Mouse (Mus musculus) kidney, embryonic 16.5 days (tissue): Measurements from ENCODE around the gene Chd5. TPM values are rescaled to one million over a fixed set of nuclear protein-coding genes. Genes with fewer than 3 reads are reported as not detected.

Source experiments
- ATAC-seq: fragments of 200-750 bp; cut with Nextera tagmentation; 2 replicates; pipeline ENCODE4 v1.8.0; 2017; ENCODE audit warnings: moderate TSS enrichment; ENCODE audit not compliant: low FRiP score, low TSS enrichment
- H3K27ac ChIP-seq: fragments of 300-500 bp; sonication (generic); 2 replicates; pipeline ENCODE4 v1.5.1; 2014; ENCODE audit warnings: low read length
- H3K27me3 ChIP-seq: fragments of 300-500 bp; sonication (generic); 2 replicates; pipeline ENCODE4 v1.6.1; 2014; ENCODE audit warnings: low read length, control low read depth, mixed read lengths; ENCODE audit not compliant: insufficient read depth
- H3K36me3 ChIP-seq: fragments of 300-500 bp; sonication (generic); 2 replicates; pipeline ENCODE4 v1.6.1; 2014; ENCODE audit warnings: low read length, control low read depth, mixed read lengths; ENCODE audit not compliant: insufficient read depth
- H3K4me1 ChIP-seq: fragments of 300-500 bp; sonication (generic); 2 replicates; pipeline ENCODE4 v1.6.1; 2014; ENCODE audit warnings: low read length, control low read depth, mixed read lengths; ENCODE audit not compliant: insufficient read depth
- H3K4me2 ChIP-seq: fragments of 300-500 bp; sonication (generic); replicated peaks from 2 replicates; pipeline ENCODE4 v1.6.1; 2014; ENCODE audit warnings: low read depth, low read length
- H3K4me3 ChIP-seq: fragments of 300-500 bp; sonication (generic); 2 replicates; pipeline ENCODE4 v1.5.1; 2014; ENCODE audit warnings: mild to moderate bottlenecking, low read length
- H3K9ac ChIP-seq: fragments of 300-500 bp; sonication (generic); replicated peaks from 2 replicates; pipeline ENCODE4 v1.6.1; 2014; ENCODE audit warnings: low read length
- H3K9me3 ChIP-seq: fragments of 300-500 bp; sonication (generic); 2 replicates; pipeline ENCODE4 v1.6.1; 2016; ENCODE audit warnings: low read length, control low read depth
- WGBS: fragments of 180-500 bp; shearing (Covaris S2); extraction: QIAGEN DNeasy Blood & Tissue Kit; methylation state at CpG from one replicate; pipeline ENCODE4 v1.1.7; 2014; 5-methylcytosine and 5-hydroxymethylcytosine counted together
- polyA plus RNA-seq: library from polyadenylated mRNA; unstranded; fragments of >200 nt; fragmentation: Nextera tagmentation; extraction: Ambion mirVana; gene quantifications from 2 replicates; pipeline ENCODE4 v1.2.1, GENCODE M21; 2015

The Chd5 gene
- polyA plus RNA-seq, 1 experiment from 2014 or later: 0.12 TPM

DNA sequence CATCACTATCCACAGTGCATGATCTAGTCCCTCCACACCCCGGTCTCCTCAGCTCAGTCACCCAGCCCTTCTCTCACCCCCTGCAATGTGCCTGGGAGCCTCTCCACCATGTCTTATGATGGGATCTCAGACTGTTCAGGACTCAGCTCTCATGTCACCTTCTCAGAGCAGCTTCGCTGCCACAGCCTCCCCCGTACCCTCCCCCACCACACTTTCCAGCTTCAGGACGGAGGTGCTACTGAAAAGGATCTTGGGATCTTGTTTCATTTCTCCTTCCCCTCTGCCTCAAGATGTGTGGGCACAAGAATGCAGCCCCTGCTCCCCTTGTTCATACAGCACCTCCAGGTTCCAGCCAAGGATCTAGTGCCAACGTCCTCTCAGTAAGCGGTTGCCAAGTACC, 85.1 kb downstream of the Chd5 start:
- Histone ChIP-seq H3K27me3 (no peaks in the 10 kb centered on the region), H3K4me2 (no peak overlapping the region), H3K4me1 (peaks cover 7% of the 10 kb centered on the region), H3K9ac (no peak overlapping the region), H3K4me3 (no peak overlapping the region), H3K36me3 (no peaks in the 10 kb centered on the region), H3K27ac (no peak overlapping the region), H3K9me3 (0 out of 2 replicates have a peak, but pooled peaks cover 3% of the 10 kb centered on the region)
- no peak for ATAC-seq
- WGBS: 75% methylated on average over 6 of the region's 6 CpGs

DNA sequence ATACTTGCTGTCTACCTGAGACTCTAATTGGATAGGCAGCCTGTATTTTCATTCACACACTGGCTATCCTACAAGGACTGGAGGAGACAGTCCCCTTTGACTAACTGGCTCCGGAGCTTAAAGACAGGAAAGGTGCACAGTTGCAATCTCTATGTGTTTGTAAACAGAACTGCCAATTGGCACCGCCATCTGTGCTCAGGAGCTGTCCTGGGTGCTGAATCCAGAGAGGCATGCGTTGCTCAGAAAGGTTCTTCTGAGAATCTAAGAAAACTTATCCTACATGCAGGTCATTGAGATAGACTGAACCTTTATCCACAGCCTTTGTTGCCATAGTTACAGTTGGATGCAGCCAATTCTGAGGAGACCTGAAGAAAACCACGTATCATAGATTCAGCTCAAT, 85.9 kb downstream of the Chd5 start:
- H3K27me3 ChIP-seq: no peaks in the 10 kb centered on the region
- H3K4me1 ChIP-seq: no peaks in the 10 kb centered on the region; the same call in 1 of the 2 replicates
- 0 out of 2 replicates have a peak, but pooled peaks cover 3% of the 10 kb centered on the region for H3K9me3 ChIP-seq
- no peak for ATAC-seq
- H3K27ac ChIP-seq: no peak overlapping the region
- H3K36me3 ChIP-seq: no peaks in the 10 kb centered on the region
- H3K4me3 ChIP-seq: no peak overlapping the region
- 31% methylated on average over 4 of the region's 4 CpGs for WGBS
- H3K9ac ChIP-seq: no peak overlapping the region
- no peak overlapping the region for H3K4me2 ChIP-seq

DNA sequence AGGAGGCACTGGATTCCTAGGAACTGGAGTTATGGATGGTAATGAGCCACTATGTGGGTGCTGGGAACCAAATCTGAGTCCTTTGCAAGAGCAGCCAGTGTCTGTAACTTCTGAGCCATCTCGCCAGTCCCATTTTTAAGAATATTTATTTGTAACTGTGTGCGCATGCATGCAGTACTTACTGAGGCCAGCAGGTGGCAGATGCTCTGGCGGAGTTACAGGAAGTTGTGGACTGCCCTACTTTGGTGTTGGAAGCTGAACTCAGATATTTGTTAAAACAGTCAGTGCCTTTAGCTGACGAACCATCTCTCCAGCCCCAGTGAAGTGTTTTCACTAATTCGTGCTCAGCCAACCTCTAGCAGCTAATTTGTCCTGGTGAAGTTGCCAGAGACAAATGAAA, 86.5 kb downstream of the Chd5 start:
- Histone ChIP-seq H3K4me2 (no peak overlapping the region), H3K36me3 (no peaks in the 10 kb centered on the region), H3K27me3 (no peaks in the 10 kb centered on the region), H3K27ac (no peak overlapping the region), H3K9ac (no peak overlapping the region), H3K9me3 (0 out of 2 replicates have a peak, but pooled peaks cover 3% of the 10 kb centered on the region), H3K4me1 (no peaks in the 10 kb centered on the region), H3K4me3 (no peak overlapping the region)
- ATAC-seq: no peak
- WGBS: 73% methylated on average over 5 of the region's 5 CpGs

DNA sequence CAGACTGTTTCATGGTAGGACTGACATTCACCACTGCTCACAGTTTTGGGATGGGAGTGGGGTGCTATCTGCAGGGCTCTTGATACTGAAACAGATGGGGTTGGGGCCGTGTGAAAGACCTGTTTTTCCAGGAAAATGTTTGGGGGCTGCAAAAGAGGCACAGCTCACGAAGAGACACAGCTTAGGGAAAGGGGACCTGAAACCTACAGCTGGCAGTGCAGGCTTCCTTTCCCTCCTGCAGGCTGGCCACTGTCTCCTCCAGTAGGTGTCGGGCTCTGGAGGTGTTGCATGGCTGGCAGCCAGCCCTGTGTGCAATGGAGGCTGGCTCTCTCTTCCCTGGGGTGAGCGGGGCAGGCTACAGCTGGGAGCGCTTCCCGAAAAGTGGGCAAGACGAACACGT, 89.8 kb downstream of the Chd5 start:
- Histone ChIP-seq H3K27me3 (no peaks in the 10 kb centered on the region), H3K4me2 (no peak overlapping the region), H3K9ac (no peak overlapping the region), H3K4me3 (no peak overlapping the region), H3K4me1 (no peaks in the 10 kb centered on the region), H3K36me3 (no peaks in the 10 kb centered on the region), H3K27ac (no peak overlapping the region), H3K9me3 (0 out of 2 replicates have a peak, but pooled peaks cover 3% of the 10 kb centered on the region)
- WGBS: 64% methylated on average over 8 of the region's 8 CpGs
- ATAC-seq: no peak

DNA sequence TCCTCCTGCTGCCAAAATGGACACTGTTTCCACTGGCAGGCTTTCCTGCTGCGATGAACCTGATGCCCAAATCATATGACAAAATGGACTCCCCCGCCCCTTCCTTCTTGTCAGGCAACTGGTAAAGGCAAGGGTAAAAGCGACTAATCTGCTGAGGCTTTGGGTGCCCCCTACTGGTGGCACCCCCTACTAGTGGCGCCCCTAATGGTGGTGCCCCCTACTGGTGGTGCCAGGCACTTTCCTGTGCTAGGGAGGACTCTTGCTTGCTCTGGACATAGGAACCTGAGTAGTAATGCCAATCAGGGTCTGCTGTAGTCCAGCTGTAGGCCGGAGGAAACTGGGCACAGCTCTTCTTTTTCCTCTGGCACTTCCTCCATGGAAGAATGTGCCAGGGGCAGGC, 93.9 kb downstream of the Chd5 start:
- H3K27ac ChIP-seq: no peak overlapping the region
- no peaks in the 10 kb centered on the region for H3K27me3 ChIP-seq
- H3K9me3 ChIP-seq: no peaks in the 10 kb centered on the region
- ATAC-seq: no peak
- 57% methylated on average over 5 of the region's 5 CpGs for WGBS
- H3K9ac ChIP-seq: no peak overlapping the region
- H3K4me1 ChIP-seq: no peaks in the 10 kb centered on the region
- H3K36me3 ChIP-seq: no peaks in the 10 kb centered on the region
- H3K4me3 ChIP-seq: no peak overlapping the region
- H3K4me2 ChIP-seq: no peak overlapping the region

DNA sequence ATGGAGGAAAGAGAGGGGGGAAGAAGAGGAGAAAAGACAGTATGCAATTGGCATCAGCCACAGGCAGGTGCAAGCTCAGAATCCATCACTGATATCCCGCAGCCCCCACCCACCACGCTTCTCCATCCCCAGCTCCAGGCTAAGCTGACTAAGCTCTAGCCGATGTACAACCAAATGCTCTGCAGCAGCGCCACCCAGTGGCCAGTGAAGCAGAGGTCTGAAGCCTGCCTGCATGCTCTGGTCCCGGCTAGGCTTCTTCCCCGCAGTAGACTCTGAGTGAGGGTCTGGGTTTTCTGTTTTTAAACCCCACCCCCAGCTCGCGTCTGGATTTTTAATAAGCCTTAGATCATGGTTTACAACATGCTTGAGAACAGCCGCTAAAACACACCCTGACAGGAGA, 96.4 kb downstream of the Chd5 start:
- H3K4me3 ChIP-seq: 0 out of 2 replicates have a peak overlapping the region, but pooled peaks have one; percentile 1
- WGBS: 4% methylated on average over 9 of the region's 9 CpGs
- H3K9ac ChIP-seq: no peak overlapping the region
- peak overlapping the region; percentile 38 for H3K4me2 ChIP-seq
- ATAC-seq: peak; percentile 92
- H3K4me1 ChIP-seq: no peaks in the 10 kb centered on the region
- H3K36me3 ChIP-seq: no peaks in the 10 kb centered on the region
- no peak overlapping the region for H3K27ac ChIP-seq
- no peaks in the 10 kb centered on the region for H3K9me3 ChIP-seq
- peaks cover 3% of the 10 kb centered on the region; the same call in 1 of the 2 replicates for H3K27me3 ChIP-seq

DNA sequence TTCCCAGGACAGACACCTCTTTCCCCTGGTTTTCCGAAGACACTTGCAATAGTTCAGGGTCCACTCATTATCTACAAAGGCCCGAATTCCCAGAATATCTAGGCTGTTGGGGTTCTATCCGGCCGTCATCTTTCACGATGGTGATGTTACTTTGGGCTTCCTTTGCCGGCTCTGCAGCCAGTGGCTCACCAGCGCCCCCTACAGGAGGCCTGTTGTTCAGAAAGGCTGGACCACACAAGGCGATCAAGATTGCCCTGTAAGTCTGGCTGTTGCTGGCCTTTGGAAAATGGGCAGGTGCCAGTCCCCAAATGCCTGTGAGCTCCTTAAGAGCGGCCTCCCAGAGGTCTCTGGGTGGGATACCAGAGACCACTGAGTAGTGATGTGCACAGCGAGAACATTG, 96.8 kb downstream of the Chd5 start:
- peak; percentile 21; the same call in 1 of the 2 replicates for ATAC-seq
- Histone ChIP-seq H3K27ac (no peak overlapping the region), H3K36me3 (no peaks in the 10 kb centered on the region), H3K27me3 (peaks cover 3% of the 10 kb centered on the region; the same call in 1 of the 2 replicates), H3K4me1 (no peaks in the 10 kb centered on the region), H3K9ac (no peak overlapping the region), H3K9me3 (no peaks in the 10 kb centered on the region), H3K4me2 (peak overlapping the region; percentile 38), H3K4me3 (0 out of 2 replicates have a peak overlapping the region, but pooled peaks have one; percentile 1)
- 13% methylated on average over 10 of the region's 10 CpGs for WGBS

Other genes with a start within 250 kb of the Chd5 start
- gene Tnfrsf25, start 222.7 kb upstream of the Chd5 start, polyA plus RNA-seq: 1.9 and 3.0 TPM in 2 replicates
- 22.2 and 30.6 TPM in 2 replicates for gene Espn, start 186.3 kb upstream of the Chd5 start, polyA plus RNA-seq
- 0.14 and 0.57 TPM in 2 replicates for gene Hes2, start 179.8 kb upstream of the Chd5 start, polyA plus RNA-seq
- 75.1 and 76.4 TPM in 2 replicates for gene Acot7, start 160.5 kb upstream of the Chd5 start, polyA plus RNA-seq
- 5.3 and 6.2 TPM in 2 replicates for gene Gpr153, start 64.4 kb upstream of the Chd5 start, polyA plus RNA-seq
- not detected in 2 replicates for gene Hes3, start 47.0 kb upstream of the Chd5 start, polyA plus RNA-seq
- gene Icmt, start 41.4 kb upstream of the Chd5 start, polyA plus RNA-seq: 32.0 and 32.6 TPM in 2 replicates
- 1.2 and 1.6 TPM in 2 replicates for gene Rnf207, start 19.7 kb upstream of the Chd5 start, polyA plus RNA-seq
- gene Rpl22, start 12.9 kb upstream of the Chd5 start, polyA plus RNA-seq: 295 and 333 TPM in 2 replicates
- gene Nphp4, start 138.1 kb downstream of the Chd5 start, polyA plus RNA-seq: 5.0 and 5.2 TPM in 2 replicates
- 5.9 and 6.6 TPM in 2 replicates for gene Kcnab2, start 139.2 kb downstream of the Chd5 start, polyA plus RNA-seq